Mouse (Mus musculus) adrenal gland, adult 2 months (tissue): ENCODE measurements around the gene Mtmr3. TPM values are rescaled to one million over a fixed set of nuclear protein-coding genes. Genes with fewer than 3 reads are reported as not detected.

Experiments
- DNase-seq: peaks from one replicate; pipeline ENCODE4 v3.0.0; 2021
- polyA plus RNA-seq: library from polyadenylated mRNA; depleted of rRNA; stranded (reverse); fragments of >200 nt; gene quantifications from 2 replicates; pipeline ENCODE4 v1.2.3, GENCODE M21; 2012
- total RNA-seq, 2 experiments: library from RNA; stranded (reverse); gene quantifications; 2 replicates each; pipeline ENCODE4 v1.2.3; 2021

The Mtmr3 gene
- total and polyA plus RNA-seq, 3 experiments: 31.6 to 56.6 (median 55.5) TPM

DNA sequence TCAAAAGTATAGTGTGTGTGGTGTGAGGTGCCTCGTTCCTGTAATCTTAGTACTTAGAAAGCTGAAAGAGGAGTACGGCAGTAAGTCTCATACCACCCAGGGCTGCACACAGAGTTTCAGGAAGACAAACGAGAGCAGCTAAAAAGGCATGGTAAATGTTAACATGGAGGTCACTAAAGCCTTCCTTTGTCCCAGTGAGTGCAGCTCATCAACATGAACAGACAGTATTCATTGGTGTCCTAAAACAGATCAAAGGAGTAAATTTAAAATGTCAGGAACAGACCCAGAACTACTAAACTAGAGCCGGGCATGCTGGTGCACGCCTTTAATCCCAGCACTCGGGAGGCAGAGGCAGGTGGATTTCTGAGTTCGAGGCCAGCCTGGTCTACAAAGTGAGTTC, 75.7 kb downstream of the Mtmr3 start:
- no peak for DNase-seq

DNA sequence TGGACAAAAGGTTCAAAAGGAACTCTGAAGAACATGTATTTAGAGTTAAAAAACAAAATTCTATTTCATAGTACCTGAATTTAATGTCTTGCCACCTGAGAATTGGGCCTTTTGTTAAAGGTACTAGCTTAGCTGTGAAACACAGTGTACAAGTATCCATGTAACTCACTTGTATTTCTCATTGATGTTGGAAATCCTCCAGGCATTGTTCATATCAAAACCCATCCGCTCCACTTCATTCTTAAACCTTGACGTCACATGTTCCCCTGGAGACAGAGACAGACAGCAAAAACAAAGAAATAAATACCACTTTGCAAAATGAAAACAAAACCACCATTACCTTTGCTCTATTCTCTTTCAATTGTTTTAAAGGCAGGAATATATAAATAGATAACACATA, 87.2 kb downstream of the Mtmr3 start:
- DNase-seq: no peak

DNA sequence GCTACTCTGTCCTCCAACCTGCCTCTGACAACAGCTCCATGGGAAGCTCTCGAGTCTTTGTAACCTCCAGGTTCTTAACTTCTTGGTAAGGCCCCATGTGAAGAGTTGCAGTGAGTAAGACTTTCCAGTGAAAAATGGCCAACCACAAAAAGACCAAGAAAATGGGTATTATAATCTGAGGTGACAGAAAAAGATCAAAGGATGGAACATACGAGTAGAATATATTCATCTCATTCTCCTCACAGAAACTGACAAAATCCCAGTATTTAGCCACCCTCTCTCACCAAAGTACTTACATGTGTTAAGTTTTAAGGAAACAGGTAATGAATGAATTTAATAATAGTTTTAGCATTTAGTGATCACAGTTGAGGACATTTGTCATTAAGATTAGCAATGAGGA, 88.2 kb downstream of the Mtmr3 start:
- no peak for DNase-seq

DNA sequence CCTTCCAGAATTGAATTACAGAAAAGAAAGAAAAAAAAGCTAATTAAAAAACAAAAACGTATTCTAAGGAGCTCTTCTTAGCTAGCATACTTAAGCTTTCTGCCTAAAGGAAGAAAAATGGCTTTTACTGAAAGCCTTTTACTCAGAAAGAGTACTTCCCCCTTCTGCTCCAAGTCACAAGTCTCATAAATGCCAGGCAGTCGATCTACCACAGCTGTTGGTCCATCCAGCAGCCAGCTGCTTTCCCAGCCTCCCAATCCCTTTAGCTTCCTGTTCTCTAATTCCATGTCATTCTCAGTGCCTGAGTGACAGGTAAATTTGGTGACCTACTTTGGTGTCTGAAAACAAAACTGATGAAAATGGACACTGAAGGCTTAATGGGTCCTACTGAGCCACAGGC, 92.5 kb downstream of the Mtmr3 start:
- no peak for DNase-seq

DNA sequence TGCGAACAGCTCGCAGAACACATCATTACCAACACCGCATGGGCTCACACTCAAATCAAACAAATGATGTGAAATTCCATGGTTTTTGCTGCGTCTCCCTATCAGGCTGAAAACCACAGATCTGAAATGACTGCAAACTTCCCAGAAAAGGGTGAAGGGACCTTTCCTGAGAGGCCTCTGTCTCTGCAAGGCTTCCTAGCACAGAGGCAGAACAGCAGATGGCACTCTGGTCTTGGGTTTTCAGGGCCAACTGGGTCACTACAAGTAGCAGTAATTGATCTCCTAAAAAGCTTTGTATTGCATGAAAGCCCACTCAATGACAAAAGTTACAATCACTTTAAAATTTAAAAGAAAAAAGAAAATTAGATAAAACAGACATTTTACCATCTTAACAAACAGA, 93.8 kb downstream of the Mtmr3 start:
- DNase-seq: no peak

DNA sequence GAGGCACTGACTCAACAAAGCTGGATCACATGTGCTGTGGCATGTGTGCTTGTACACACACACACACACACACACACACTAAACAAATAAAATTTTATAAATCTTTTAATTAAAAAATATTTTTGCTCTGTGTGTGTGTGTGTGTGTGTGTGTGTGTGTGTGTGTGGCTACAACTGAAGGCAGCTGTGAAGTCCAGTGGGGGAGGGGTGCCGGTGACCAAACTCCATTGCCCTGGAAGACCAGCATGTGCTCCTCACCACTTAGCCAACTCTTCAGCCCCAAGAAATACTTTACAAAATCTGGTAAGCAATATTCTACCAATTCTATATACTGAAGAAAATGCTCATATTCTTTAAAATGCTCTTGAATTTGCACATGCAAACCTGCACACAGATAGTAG, 94.4 kb downstream of the Mtmr3 start:
- no peak for DNase-seq

DNA sequence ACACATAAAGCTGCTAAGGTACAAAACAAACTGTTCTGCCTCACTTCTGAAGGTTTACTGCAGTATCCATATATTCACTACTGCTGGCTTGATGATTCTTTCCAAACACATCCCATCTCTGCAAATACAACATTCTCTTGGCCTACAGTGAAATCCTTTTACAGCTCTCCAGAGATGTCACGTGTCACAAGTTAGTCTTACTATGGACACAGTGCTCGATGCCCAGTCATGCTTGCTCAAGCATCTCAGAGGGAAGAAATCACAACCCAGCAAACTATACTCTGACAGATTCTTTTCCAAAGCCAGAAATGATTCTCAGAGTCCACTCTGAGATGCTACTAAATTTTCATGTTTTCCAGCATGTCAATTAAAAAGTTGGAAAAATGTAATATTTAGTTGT, 95.2 kb downstream of the Mtmr3 start:
- DNase-seq: no peak

DNA sequence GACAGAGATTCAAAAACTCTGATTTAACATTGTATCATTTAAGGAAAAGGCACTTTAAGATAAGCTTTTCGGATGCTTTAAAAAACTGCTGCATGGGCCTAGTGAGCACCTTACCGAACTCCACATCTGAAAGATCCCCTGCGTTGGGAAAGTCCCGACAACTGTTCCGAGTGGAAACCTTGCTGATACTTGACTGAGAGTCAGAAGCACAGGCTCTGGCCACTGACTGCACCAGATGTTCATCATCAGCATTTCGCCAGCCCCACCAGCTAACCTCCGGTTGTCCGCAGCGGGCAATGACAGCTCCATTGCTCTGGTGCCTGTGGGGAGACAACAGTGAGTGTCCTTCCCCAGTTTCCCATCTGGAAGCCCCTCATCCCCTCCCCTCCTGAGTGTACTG, 95.9 kb downstream of the Mtmr3 start:
- DNase-seq: no peak

DNA sequence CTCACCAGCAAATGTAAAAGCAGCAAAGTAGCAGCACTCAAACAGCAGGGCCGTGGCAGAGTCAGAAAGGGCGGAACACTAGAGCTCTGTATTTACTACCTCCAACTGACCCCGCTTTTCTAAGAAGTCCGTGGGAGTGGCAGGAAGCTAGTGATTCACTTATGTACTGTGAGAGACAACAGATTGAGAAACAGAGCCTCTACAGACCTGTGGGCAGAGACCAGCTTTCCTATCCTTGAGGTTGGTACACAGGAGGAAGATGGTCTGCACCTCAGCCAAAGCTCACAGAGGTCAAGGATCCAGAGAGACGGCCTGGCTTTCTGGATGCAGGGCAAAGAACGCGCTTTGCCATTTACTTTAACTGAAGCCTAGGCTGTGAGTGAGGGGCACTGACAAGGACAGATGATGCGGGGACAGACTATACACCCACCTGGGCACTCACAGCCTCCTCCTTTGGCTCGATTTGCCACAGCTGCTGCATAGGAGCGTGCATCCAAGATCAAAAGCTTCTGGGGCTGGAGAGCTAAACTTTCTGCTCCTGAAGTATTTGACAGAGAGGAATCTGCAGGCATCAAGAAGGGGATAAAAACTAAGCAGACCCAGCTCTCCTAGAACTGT, 97.1 kb downstream of the Mtmr3 start:
- peak; percentile 30 for DNase-seq

DNA sequence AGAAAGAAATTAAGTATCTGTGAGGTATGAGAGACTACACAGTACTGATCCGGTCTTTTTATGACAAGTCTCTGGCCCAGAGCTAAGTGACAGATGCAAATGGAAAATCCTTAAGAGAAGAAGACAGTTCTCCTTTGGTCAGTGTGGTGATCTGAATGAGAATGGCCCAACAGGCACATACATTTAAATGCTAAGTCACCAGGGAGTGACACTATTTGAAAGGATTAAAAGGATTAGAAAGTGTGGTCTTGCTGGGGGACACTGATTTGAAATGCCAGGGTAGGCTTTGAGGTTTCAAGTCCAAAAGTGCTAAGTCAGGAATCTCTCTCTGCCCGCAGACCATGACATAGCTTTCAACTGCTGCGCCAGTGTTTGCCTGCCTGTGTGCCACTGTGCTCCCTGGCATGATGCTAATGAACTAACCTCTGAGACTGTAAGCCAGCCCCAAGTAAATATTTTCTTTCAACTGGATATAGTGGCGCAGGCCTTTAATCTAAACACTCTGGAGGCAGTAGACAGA, 99.6 kb downstream of the Mtmr3 start:
- no peak for DNase-seq

DNA sequence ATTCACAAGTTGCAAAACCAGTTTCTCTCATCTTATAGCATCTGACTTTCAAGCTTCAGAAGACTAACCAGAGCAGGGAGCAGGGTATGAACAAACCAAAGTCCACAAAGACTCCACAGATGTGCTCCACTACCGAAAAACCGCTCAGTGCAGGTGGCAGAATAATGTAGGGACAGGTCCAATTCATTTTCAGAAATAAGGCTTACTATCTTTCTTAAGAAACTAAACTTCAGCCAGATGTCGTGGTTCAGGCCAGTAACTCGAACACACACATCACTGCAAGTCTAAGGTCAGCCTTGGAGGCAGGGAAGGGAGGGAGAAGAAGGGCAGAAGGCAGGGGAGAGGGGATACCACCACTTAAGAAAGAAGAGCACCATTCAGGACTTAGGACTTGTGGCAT, 105.5 kb downstream of the Mtmr3 start:
- DNase-seq: no peak

DNA sequence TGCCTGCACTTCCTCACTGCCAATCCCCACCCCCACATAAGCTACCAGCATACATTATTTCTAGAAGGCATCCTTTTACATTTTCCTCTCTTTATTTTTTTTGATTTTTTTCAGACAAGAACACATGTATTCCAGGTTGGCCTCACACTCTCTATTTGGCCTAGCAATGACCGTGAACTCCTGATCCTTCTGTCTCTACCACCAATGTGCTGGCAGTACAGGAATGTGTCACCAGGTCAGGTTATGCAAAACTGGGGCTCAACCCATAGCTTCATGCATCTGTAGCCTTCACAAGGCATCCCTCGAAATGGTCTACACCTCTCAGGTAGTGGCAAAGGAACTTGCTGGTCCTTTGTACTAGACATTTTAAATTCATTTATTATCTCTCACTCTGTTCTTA, 105.9 kb downstream of the Mtmr3 start:
- DNase-seq: no peak

DNA sequence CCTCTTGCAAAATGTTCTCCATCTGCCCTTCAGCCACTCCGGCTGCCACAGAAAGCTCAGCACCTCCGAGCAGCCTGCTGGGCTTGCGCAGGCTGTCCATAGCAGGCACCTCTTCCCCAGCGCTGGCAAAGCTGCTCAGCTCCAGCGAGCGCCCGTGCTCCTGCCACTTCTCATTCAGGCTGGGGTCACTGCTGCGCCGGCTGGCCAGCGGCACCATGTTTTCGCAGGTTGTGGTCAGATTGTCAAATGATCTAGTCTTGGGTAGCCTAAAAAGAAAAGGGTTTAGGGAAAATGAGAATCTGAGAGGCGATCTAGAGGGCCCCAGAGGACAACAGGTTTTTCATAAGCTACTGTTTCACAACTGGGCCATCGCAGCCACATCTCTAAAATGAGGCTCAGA, 106.3 kb downstream of the Mtmr3 start:
- no peak for DNase-seq

DNA sequence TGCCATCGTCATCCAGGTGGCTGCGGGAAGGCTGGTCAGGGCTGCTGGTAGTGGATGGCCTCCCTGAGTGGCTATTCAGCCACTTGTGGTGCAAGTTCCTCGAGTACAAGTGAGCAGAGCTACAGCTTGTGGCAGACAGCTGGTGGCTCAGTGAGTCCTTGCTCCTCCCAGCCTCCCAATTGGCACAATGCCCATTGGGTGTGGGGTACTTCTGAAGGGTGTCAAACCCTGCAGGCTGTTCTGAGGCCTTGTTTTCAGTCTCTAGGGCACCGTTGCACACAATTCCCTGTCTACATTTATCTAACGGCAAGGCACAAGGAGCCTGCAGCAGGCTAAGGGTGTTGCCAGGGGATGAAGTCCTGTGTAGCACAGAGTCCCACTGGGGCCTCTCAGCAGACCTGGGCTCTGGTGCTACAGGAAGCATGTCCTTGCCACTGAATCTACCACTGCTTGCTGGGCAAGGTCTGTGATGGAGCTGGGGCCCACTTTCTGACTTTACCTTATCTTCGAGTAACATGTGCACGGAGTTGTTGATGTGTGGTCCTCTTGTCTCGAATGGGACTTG, 107.2 kb downstream of the Mtmr3 start:
- DNase-seq: peak; percentile 13

DNA sequence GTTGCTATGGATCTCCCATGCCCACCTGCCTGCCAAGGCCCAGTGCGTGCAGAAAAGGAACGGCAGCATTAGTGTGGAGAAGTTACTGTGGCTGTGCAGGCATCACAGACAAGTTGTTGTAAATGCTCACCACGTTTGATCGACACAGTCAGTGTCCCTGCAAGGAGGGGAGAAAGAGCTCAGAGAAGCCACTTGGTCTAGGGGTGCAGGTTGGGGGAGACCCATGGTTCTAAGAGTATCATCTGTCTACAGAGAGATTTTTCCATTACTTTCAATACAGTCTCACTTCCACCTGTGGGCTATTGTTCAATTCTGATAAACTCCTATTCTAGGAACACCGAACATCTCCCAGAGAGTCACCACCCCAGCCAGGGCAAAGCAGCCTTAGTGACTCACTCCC, 110.1 kb downstream of the Mtmr3 start:
- no peak for DNase-seq

DNA sequence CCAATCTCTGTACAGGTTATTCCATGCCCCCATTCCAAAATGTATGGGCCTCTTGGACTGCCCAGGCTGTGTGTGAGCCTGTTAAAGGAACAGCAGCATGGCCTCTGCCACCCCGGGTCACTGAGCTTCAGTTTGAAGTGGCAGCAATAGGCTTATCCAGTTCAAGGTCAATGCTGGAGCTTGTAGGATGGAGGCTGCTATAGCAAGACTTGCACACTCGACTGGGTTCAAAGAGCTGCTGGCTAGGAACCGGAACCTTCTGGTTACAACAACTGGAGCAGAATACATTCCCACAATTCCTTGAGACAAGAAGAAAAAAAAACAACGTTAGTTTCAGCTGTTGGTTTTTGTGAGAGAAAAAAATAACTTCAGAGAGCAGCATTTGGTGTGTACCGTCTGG, 112.0 kb downstream of the Mtmr3 start:
- DNase-seq: no peak

DNA sequence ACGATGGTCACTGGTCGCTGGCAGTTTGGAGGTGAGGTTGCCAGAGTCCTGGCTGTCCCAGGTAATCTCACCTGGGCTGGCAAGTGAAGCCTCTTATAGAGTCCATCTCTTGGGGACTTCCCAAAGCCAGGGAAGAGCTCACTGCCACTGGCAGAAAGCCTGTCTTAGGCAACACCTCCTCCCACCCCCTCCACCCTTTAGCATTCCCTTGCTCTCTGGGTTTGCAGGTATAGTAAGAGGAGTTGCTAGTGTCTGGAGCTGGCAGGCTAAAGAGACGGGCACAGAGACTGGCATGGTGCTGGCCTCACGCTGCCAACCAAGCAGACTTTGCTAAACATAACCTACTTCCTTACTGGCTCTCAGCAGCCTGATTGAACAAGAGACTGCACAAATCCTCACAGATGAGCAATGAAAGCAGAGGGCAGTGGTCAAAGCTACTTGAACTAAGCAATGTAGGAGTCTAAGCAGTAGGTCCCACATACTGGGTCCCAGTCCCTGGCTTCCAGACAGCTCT, 118.4 kb downstream of the Mtmr3 start:
- DNase-seq: no peak

DNA sequence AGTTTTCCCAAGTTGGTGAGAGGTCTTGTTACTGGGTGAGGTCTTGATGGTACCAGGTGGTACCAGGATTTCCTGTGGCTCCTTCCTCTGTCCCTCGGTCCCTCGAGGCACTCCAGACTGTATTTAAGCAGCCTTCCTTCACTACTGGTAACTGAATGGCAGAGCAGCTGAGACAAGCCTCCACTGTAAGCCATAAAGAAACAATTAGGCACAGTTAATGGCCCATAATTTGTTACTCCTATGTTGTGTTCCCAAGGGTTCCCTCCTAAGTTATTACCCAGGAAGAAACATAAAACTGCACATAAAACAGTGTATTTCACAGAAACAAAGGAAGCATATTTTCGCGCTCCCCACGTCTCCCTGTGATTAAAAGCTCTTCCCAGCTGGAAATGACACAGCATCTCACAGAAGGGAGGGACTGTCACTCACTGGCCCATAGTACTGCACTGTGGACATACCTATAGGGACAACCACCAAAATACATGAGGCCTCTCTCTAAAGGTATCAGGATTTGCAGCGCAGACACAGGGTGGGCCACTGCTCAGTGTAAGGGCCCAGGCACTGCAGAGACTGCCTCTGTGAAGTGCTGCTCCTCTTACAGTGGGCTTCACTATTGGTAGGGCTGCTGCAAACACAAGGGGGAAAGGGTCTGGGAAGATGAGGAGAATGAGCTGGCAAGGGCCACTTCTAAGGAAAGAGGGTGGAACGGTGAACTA, 122.0 kb downstream of the Mtmr3 start:
- no peak for DNase-seq

DNA sequence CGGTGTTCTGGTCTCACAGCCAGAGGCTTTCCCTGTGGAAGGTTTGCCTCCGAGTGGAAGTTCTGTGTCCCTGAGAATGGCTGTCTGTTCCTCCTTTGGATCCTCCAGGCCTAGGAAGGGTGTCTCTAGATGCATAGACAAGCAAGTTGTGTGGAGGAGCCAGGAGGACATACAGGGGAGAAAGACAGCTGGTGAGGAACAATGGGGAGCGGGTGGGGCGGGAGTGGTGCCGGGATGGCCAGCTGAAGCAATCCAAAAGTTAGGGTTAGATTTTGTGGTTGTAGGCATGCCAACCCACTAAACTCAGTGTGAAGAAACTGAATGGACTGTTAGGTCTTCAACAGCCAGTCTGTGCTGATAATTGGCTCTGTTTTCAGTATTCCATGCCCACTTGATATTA, 122.9 kb downstream of the Mtmr3 start:
- DNase-seq: no peak

DNA sequence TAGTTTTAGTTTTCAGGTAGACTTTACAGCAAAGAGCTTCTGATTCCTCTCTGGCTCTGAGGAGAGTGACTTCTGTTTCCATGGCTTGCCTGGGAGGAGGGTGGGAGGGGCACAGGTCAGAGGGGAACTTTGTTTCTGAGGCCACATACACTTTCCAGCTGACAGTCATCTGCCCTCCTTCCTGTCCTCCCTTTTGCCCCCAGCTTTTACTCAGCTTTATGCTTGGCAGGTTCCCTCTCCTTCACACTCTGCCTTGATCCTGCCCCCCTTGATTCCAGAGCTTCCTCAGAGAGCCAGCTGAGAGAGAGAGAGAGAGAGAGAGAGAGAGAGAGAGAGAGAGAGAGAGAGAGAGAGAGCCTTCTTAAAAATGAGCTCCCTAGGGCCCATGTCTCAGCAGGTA, 123.4 kb downstream of the Mtmr3 start:
- no peak for DNase-seq

DNA sequence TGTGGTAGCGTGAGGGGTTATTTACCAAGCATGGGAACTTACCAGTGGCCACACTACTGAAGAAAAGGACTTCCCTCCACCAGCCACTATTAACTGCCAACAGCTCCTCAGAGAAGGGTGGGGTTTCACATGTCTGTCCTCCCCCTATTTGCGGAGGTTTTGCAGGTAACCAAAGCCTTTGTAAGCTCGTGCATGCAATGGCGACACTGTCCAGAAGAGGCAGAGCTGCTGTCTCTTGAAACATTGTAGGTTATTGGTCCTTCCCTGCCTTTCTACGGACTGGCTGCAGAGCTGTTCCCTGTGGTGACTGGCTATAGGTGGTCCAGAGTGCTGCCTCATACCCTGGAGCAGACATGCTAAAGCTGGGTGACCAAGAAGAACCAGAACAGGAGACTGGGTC, 125.6 kb downstream of the Mtmr3 start:
- DNase-seq: no peak

DNA sequence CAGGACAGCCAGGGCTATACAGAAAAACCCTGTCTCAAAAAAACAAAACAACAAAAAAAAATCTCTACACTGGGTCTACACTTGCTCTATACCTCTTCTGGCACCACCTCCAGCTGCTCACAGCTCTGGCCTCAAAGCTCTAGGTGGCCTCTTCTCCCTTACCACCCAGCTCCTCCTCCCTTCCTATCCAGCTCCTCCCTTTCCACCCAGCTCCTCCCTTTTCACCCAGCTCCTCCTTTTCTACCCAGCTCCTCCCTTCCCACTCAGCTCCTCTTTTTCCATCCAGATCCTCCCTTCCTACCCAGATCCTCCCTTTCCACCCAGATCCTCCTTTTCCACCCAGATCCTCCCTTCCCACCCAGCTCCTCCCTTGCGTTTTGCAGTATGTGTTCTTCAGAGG, 127.2 kb downstream of the Mtmr3 start:
- DNase-seq: no peak

DNA sequence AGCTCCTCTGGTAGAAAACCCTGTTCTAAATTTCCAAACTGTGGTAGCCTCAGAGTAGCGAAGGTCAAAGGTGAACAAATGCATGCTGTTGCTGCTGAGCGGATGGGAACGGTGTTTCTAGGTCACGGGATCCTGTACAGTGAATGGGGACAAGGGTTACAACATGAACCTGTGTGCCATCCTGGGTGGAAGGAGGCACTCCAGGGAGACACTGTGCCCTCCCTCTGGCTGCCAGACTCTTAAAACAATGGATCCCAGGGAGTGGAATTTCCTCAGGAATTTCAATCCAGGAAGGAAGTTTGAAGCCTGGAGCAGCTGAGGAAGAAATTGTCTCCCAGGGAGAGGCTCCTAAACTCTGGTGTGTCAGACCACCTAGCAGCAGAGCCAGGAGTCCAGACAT, 128.5 kb downstream of the Mtmr3 start:
- DNase-seq: no peak

DNA sequence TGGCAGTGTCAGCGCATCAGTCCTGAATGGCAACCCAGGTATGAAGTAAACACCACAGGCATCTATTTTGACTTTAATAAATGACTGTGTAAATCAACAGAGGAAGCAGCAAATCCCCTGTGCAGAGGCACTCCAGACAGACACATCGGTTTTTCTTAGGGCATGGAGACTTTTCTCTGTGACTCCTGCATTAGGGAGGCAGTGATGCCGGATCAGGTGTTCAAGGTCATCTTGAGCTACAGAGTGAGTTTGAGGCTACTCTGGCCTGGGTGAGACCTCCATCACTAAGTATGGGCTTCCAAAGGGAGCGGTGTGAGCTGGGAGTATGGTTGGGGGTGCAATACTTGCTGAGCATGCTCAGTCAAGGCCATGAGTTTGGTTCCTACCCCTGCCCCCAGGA, 130.0 kb downstream of the Mtmr3 start:
- DNase-seq: no peak
